Mouse (Mus musculus): Measurements from ENCODE around the gene Trpc4ap. TPM values are rescaled to one million over a fixed set of nuclear protein-coding genes. Genes with fewer than 3 reads are reported as not detected.

Trpc4ap gene
- polyA plus RNA-seq, 1 experiment from 2014 or later, result 138 TPM

MicroRNAs encoded within 50 kb of the gene (microRNA counts, 519-probe panel; counts per million panel counts)
- microRNA mmu-miR-499, result 1,871 counts per million, percentile 12 among the panel's probes with 10 or more counts

Small RNAs within 50 kb of the gene (microRNA-seq; reads per million reads assigned to microRNA genes)
- gene Mir499, result 23.7 reads per million, percentile 41 among the genes with 10 or more reads in this experiment

Other genes with a start within 250 kb of the Trpc4ap start
- gene Ncoa6, start 218.5 kb downstream of the Trpc4ap start, polyA plus RNA-seq (2015; fragmentation: Nextera tagmentation; extraction: Ambion mirVana), result 18.0 and 19.3 TPM in 2 replicates
- gene Acss2, start 174.4 kb downstream of the Trpc4ap start, polyA plus RNA-seq (2015; fragmentation: Nextera tagmentation; extraction: Ambion mirVana), result 12.5 and 13.0 TPM in 2 replicates
- 3.2 and 4.5 TPM in 2 replicates for gene Ggt7, start 174.1 kb downstream of the Trpc4ap start, polyA plus RNA-seq (2015; fragmentation: Nextera tagmentation; extraction: Ambion mirVana)
- 40.1 and 45.0 TPM in 2 replicates for gene Gss, start 99.6 kb downstream of the Trpc4ap start, polyA plus RNA-seq (2015; fragmentation: Nextera tagmentation; extraction: Ambion mirVana)
- gene Myh7b, start 81.2 kb downstream of the Trpc4ap start, polyA plus RNA-seq (2015; fragmentation: Nextera tagmentation; extraction: Ambion mirVana), result 0.93 and 1.7 TPM in 2 replicates
- 36.1 and 39.0 TPM in 2 replicates for gene Edem2, start 37.1 kb upstream of the Trpc4ap start, polyA plus RNA-seq (2015; fragmentation: Nextera tagmentation; extraction: Ambion mirVana)
- gene Gm17581, start 43.5 kb upstream of the Trpc4ap start, polyA plus RNA-seq (2015; fragmentation: Nextera tagmentation; extraction: Ambion mirVana), result not detected in 2 replicates
- 11.1 and 12.3 TPM in 2 replicates for gene Procr, start 58.7 kb upstream of the Trpc4ap start, polyA plus RNA-seq (2015; fragmentation: Nextera tagmentation; extraction: Ambion mirVana)
- 0.14 and 0.16 TPM in 2 replicates for gene Mmp24, start 83.0 kb upstream of the Trpc4ap start, polyA plus RNA-seq (2015; fragmentation: Nextera tagmentation; extraction: Ambion mirVana)
- gene BC029722, start 127.0 kb upstream of the Trpc4ap start, polyA plus RNA-seq (2015; fragmentation: Nextera tagmentation; extraction: Ambion mirVana), result 14.5 and 18.1 TPM in 2 replicates
- 204 and 210 TPM in 2 replicates for gene Eif6, start 134.5 kb upstream of the Trpc4ap start, polyA plus RNA-seq (2015; fragmentation: Nextera tagmentation; extraction: Ambion mirVana)
- 0.15 and 0.19 TPM in 2 replicates for gene Fam83c, start 142.5 kb upstream of the Trpc4ap start, polyA plus RNA-seq (2015; fragmentation: Nextera tagmentation; extraction: Ambion mirVana)
- gene Uqcc1, start 237.9 kb upstream of the Trpc4ap start, polyA plus RNA-seq (2015; fragmentation: Nextera tagmentation; extraction: Ambion mirVana), result 66.6 and 81.7 TPM in 2 replicates
- not detected in 2 replicates for gene Gm15557, start 248.3 kb upstream of the Trpc4ap start, polyA plus RNA-seq (2015; fragmentation: Nextera tagmentation; extraction: Ambion mirVana)

Measured in kidney, embryonic 15.5 days (tissue).